24 mouse cellular contexts compared by ENCODE assay signal in genomic region chr11:55126663-55127062, GRCm38 (mm10). TPM values are rescaled to one million over a fixed set of nuclear protein-coding genes. Genes with fewer than 3 reads are reported as not detected.
"Had no signal": no experiment of that assay in that cellular context is flagged by ENCODE, and none has a peak within 500 bp of the region (broad histone marks: within the 10 kb centered on the region; RNA-seq: fewer than 3 reads in every experiment).

No protein-coding gene starts in this region.

- H3K4me1 ChIP-seq: midbrain, embryonic 10.5 days; midbrain, embryonic 12.5 days; neural tube, embryonic 13.5 days; neural tube, embryonic 15.5 days had no signal

- H3K9me3 ChIP-seq: megakaryocyte, embryonic 14.5 days; midbrain, embryonic 10.5 days; midbrain, embryonic 12.5 days; neural tube, embryonic 13.5 days; neural tube, embryonic 15.5 days had no signal

- ATAC-seq: midbrain, embryonic 16.5 days had no signal

- DNase-seq: lung, adult 18-20 months; lung, embryonic 14.5 days; lung, postnatal 10 days; lung, postnatal 4 days; midbrain, embryonic 14.5 days; retina, postnatal 1 day; right cerebral cortex, adult 18-20 months; right cerebral cortex, postnatal 25 days; right cerebral cortex, postnatal 4 days; spleen, adult 18-20 months; thymus, adult 18-20 months; thymus, postnatal 14 days; thymus, postnatal 36 days had no signal

- H3K4me2 ChIP-seq: lung, embryonic 14.5 days; midbrain, embryonic 12.5 days; neural tube, embryonic 13.5 days; neural tube, embryonic 15.5 days had no signal

- H3K27me3 ChIP-seq: midbrain, embryonic 12.5 days; neural tube, embryonic 13.5 days; neural tube, embryonic 15.5 days had no signal

- H3K9ac ChIP-seq: lung, embryonic 14.5 days; midbrain, embryonic 12.5 days; neural tube, embryonic 13.5 days; neural tube, embryonic 15.5 days had no signal

- H3K27ac ChIP-seq: midbrain, embryonic 10.5 days; midbrain, embryonic 12.5 days; neural tube, embryonic 13.5 days; neural tube, embryonic 15.5 days had no signal

- H3K36me3 ChIP-seq: midbrain, embryonic 10.5 days; midbrain, embryonic 12.5 days; neural tube, embryonic 13.5 days; neural tube, embryonic 15.5 days had no signal

- H3K4me3 ChIP-seq: megakaryocyte, embryonic 14.5 days; midbrain, embryonic 10.5 days; midbrain, embryonic 12.5 days; myocyte; neural tube, embryonic 13.5 days; neural tube, embryonic 15.5 days had no signal

RNA-seq across cellular contexts. Expression of gene Slc36a3, which starts 24.8 kb away (rescaled TPM):
- polyA plus RNA-seq: lung, embryonic 14.5 days; lung, embryonic 16.5 days; midbrain, embryonic 10.5 days; midbrain, embryonic 12.5 days; midbrain, embryonic 14.5 days; midbrain, embryonic 16.5 days; myocyte; neural tube, embryonic 11.5 days; neural tube, embryonic 13.5 days; neural tube, embryonic 15.5 days; stomach, embryonic 14.5 days; stomach, embryonic 16.5 days had no signal

RNA-seq across cellular contexts. Expression of gene Ccdc69, which starts 48.7 kb away (rescaled TPM):
- polyA plus RNA-seq: midbrain, embryonic 12.5 days had no signal

RNA-seq across cellular contexts. Expression of gene Slc36a2, which starts 58.2 kb away (rescaled TPM):
- polyA plus RNA-seq: midbrain, embryonic 12.5 days; myocyte had no signal
